Mouse (Mus musculus) layer of hippocampus, postnatal 36 days (tissue): Measurements from ENCODE around the gene Cryba4. TPM values are rescaled to one million over a fixed set of nuclear protein-coding genes. Genes with fewer than 3 reads are reported as not detected.

Source experiments
- total RNA-seq, 2 experiments: library from RNA; stranded (reverse); gene quantifications; 2 replicates each; pipeline ENCODE4 v1.2.3; 2021

Cryba4 gene
- total RNA-seq, 2 experiments from 2014 or later, result 0.97 TPM; not detected in 1

Other genes with a start within 250 kb of the Cryba4 start
- gene Crybb1, start 3.3 kb upstream of the Cryba4 start, total RNA-seq, result 1 to 10 TPM; 4.9 to 6.6 TPM
- gene Tpst2, start 24.2 kb upstream of the Cryba4 start, total RNA-seq, result 10 to 100 TPM; 37.1 to 43.4 TPM
- 10 to 100 TPM; 40.8 to 42.2 TPM for gene Tfip11, start 73.8 kb upstream of the Cryba4 start, total RNA-seq
- gene Srrd, start 90.5 kb upstream of the Cryba4 start, total RNA-seq, result 10 to 100 TPM; 21.9 to 24.8 TPM
- gene Hps4, start 90.6 kb upstream of the Cryba4 start, total RNA-seq, result 10 to 100 TPM; 37.4 to 38.7 TPM
- gene Gm6583, start 103.5 kb upstream of the Cryba4 start, total RNA-seq, result not detected
- 100 to 1,000 TPM; 203 to 211 TPM for gene Asphd2, start 142.3 kb upstream of the Cryba4 start, total RNA-seq
- gene Gm6588, start 196.9 kb upstream of the Cryba4 start, total RNA-seq, result not detected